Mouse (Mus musculus) embryonic facial prominence, embryonic 11.5 days (tissue): ENCODE data around the gene Gm5039. TPM values are rescaled to one million over a fixed set of nuclear protein-coding genes. Genes with fewer than 3 reads are reported as not detected.
"Not testable (repeated sequence)": the region's sequence is repeated elsewhere in the genome, so short reads cannot be mapped to it uniquely, and the experiment has no call there.

Experiments used
- ATAC-seq: fragments of 200-750 bp; cut with Nextera tagmentation; replicated peaks from 2 replicates; pipeline ENCODE4 v1.8.0; 2017; ENCODE audit warnings: low read depth; ENCODE audit not compliant: insufficient number of reproducible peaks, low FRiP score, low TSS enrichment
- DNase-seq: peaks from one replicate; pipeline ENCODE4 v3.0.0-alpha.2; 2015; ENCODE audit warnings: low spot score
- H3K27ac ChIP-seq: fragments of 300-500 bp; sonication (generic); replicated peaks from 2 replicates; pipeline ENCODE4 v1.5.1; 2014; ENCODE audit warnings: mild to moderate bottlenecking, low read depth, low read length, control low read depth
- H3K27me3 ChIP-seq: fragments of 300-500 bp; sonication (generic); 2 replicates; pipeline ENCODE4 v1.6.1; 2014; ENCODE audit warnings: mild to moderate bottlenecking, low read length, moderate library complexity, mixed read lengths; ENCODE audit not compliant: control insufficient read depth, insufficient read depth
- H3K36me3 ChIP-seq: fragments of 300-500 bp; sonication (generic); replicated peaks from 2 replicates; pipeline ENCODE4 v1.6.1; 2014; ENCODE audit warnings: low read depth, mild to moderate bottlenecking, low read length, moderate library complexity, mixed read lengths; ENCODE audit not compliant: control insufficient read depth, insufficient read depth
- H3K4me1 ChIP-seq: fragments of 300-500 bp; sonication (generic); 2 replicates; pipeline ENCODE4 v1.6.1; 2014; ENCODE audit warnings: low read length, mixed read lengths; ENCODE audit not compliant: control insufficient read depth, insufficient read depth
- H3K4me2 ChIP-seq: fragments of 300-500 bp; sonication (generic); 2 replicates; pipeline ENCODE4 v1.6.1; 2014; ENCODE audit warnings: low read depth, mild to moderate bottlenecking, control low read depth, low read length, moderate library complexity
- H3K4me3 ChIP-seq: fragments of 300-500 bp; sonication (generic); 2 replicates; pipeline ENCODE4 v1.5.1; 2014; ENCODE audit warnings: low read depth, low read length, control low read depth
- H3K9ac ChIP-seq: fragments of 300-500 bp; sonication (generic); replicated peaks from 2 replicates; pipeline ENCODE4 v1.6.1; 2014; ENCODE audit warnings: mild to moderate bottlenecking, control low read depth, low read length
- H3K9me3 ChIP-seq: fragments of 300-500 bp; sonication (generic); replicated peaks from 2 replicates; pipeline ENCODE4 v1.6.1; 2016; ENCODE audit warnings: mild to moderate bottlenecking, low read length, inconsistent platforms, mixed read lengths; ENCODE audit not compliant: control insufficient read depth
- WGBS: fragments of 180-500 bp; shearing (Covaris S2); extraction: QIAGEN DNeasy Blood & Tissue Kit; methylation state at CpG from one replicate; pipeline ENCODE4 v1.1.7; 2014; 5-methylcytosine and 5-hydroxymethylcytosine counted together
- polyA plus RNA-seq: library from polyadenylated mRNA; unstranded; fragments of >200 nt; fragmentation: Nextera tagmentation; extraction: Ambion mirVana; gene quantifications from 2 replicates; pipeline ENCODE4 v1.2.1, GENCODE M21; 2014

The Gm5039 gene
- polyA plus RNA-seq, 1 experiment from 2014 or later: not detected

- no peak for ATAC-seq
- H3K4me3 ChIP-seq: peak overlapping the region; percentile 15
Measured at GRCm38 (mm10) chr12:88354182-88354702, 30.4 kb upstream of the Gm5039 start.

GRCm38 (mm10) chr12:88341286-88341685, 17.5 kb upstream of the Gm5039 start:
- ATAC-seq, H3K9me3 ChIP-seq, H3K27me3 ChIP-seq, DNase-seq, H3K36me3 ChIP-seq, H3K4me1 ChIP-seq, H3K9ac ChIP-seq, H3K4me2 ChIP-seq, H3K4me3 ChIP-seq, H3K27ac ChIP-seq: not testable (repeated sequence)
- WGBS: 45% methylated on average over 2 of the region's 2 CpGs

More at GRCm38 (mm10) chr12:88354182-88354702, 30.4 kb upstream of the Gm5039 start:
- WGBS: 18% methylated on average over 41 of the region's 41 CpGs
- no peak overlapping the region for H3K27ac ChIP-seq
- H3K9ac ChIP-seq: peak overlapping the region; percentile 52
- peak overlapping the region; percentile 48 for H3K4me2 ChIP-seq
- DNase-seq: peak; percentile 8
- no peaks in the 10 kb centered on the region for H3K4me1 ChIP-seq
- H3K9me3 ChIP-seq: no peaks in the 10 kb centered on the region
- H3K27me3 ChIP-seq: no peaks in the 10 kb centered on the region
- H3K36me3 ChIP-seq: no peaks in the 10 kb centered on the region

- H3K27ac ChIP-seq, H3K9ac ChIP-seq, DNase-seq, H3K9me3 ChIP-seq, H3K27me3 ChIP-seq, H3K4me2 ChIP-seq, H3K4me3 ChIP-seq, H3K4me1 ChIP-seq, ATAC-seq, H3K36me3 ChIP-seq: not testable (repeated sequence)
- WGBS: 77% methylated on average over 4 of the region's 4 CpGs
Measured at GRCm38 (mm10) chr12:88336662-88337413, 13.0 kb upstream of the Gm5039 start.

GRCm38 (mm10) chr12:88314556-88314955, 9.3 kb downstream of the Gm5039 start:
- DNase-seq (no peak), ATAC-seq (no peak)
- Histone ChIP-seq H3K36me3 (no peaks in the 10 kb centered on the region), H3K9me3 (no peaks in the 10 kb centered on the region), H3K27ac (no peak overlapping the region), H3K4me3 (no peak overlapping the region), H3K9ac (no peak overlapping the region), H3K4me1 (no peaks in the 10 kb centered on the region), H3K4me2 (no peak overlapping the region), H3K27me3 (no peaks in the 10 kb centered on the region)
- WGBS: 82% methylated on average over 3 of the region's 3 CpGs

- H3K9ac ChIP-seq, ATAC-seq, H3K9me3 ChIP-seq, H3K4me1 ChIP-seq, H3K36me3 ChIP-seq, H3K4me2 ChIP-seq, H3K27ac ChIP-seq, DNase-seq, H3K4me3 ChIP-seq, H3K27me3 ChIP-seq: not testable (repeated sequence)
- WGBS: 77% methylated on average over 1 of the region's 2 CpGs
Measured at GRCm38 (mm10) chr12:88297171-88297570, 26.7 kb downstream of the Gm5039 start.

- not testable (repeated sequence) for H3K4me1 ChIP-seq, H3K9me3 ChIP-seq, DNase-seq, H3K4me3 ChIP-seq, H3K36me3 ChIP-seq, ATAC-seq, H3K9ac ChIP-seq, H3K27me3 ChIP-seq, H3K4me2 ChIP-seq, H3K27ac ChIP-seq
- 71% methylated on average over 4 of the region's 4 CpGs for WGBS
Measured at GRCm38 (mm10) chr12:88293082-88293481, 30.7 kb downstream of the Gm5039 start.

GRCm38 (mm10) chr12:88285224-88285623, 38.6 kb downstream of the Gm5039 start:
- not testable (repeated sequence) for H3K9ac ChIP-seq, DNase-seq, H3K4me3 ChIP-seq, H3K9me3 ChIP-seq, H3K36me3 ChIP-seq, H3K4me2 ChIP-seq, ATAC-seq, H3K27ac ChIP-seq, H3K27me3 ChIP-seq, H3K4me1 ChIP-seq
- 90% methylated on average over 4 of the region's 5 CpGs for whole genome bisulfite sequencing

- H3K9me3 ChIP-seq, H3K36me3 ChIP-seq, H3K4me2 ChIP-seq, ATAC-seq, H3K27me3 ChIP-seq, H3K4me3 ChIP-seq, H3K9ac ChIP-seq, H3K4me1 ChIP-seq, DNase-seq, H3K27ac ChIP-seq: not testable (repeated sequence)
- WGBS: 85% methylated on average over 5 of the region's 5 CpGs
Measured at GRCm38 (mm10) chr12:88274400-88274799, 49.4 kb downstream of the Gm5039 start, which contains the start of gene Gm5662. Gene Gm5662, minus strand, starts transcription at chr12:88274500.
